Mouse (Mus musculus) heart, postnatal 36 days (tissue): ENCODE measurements at regions not wholly inside any gene's neighbourhood (a gene's known extent, or its start where the extent isn't known, plus 50 kb on each side); places are given as distances from the start of the nearest gene placed in this dataset.
"Not testable (repeated sequence)": the region's sequence is repeated elsewhere in the genome, so short reads cannot be mapped to it uniquely, and the experiment has no call there.

Source experiments
- DNase-seq, 2 experiments: peaks; one replicate each; pipeline ENCODE4 v3.0.0; 2021 to 2022
- intact Hi-C: fragments of 180-260 bp; cut with DNase I; formaldehyde crosslinking; loops from one replicate; pipeline ENCODE4 v1.15.1; 2025

- DNase-seq: no peak
- intact Hi-C loops: no loop called here
These were observed 187.2 kb downstream of the Cdca7 start for GRCm38 (mm10) chr2:72662979-72663780.

- intact Hi-C loops: not testable (repeated sequence)
These were observed 191.4 kb downstream of the Cdca7 start for GRCm38 (mm10) chr2:72667396-72667795.

GRCm38 (mm10) chr2:72672908-72673901 lies 197.2 kb downstream of the Cdca7 start:
- intact Hi-C loops: no loop called here
- DNase-seq: peak in 1 of 2 experiments; percentile 34

More at GRCm38 (mm10) chr2:72667396-72667795, 191.4 kb downstream of the Cdca7 start:
- DNase-seq: not testable (repeated sequence)

- intact Hi-C loops: no loop called here
- peak; percentile 37 to 46 for DNase-seq
These were observed 198.3 kb downstream of the Cdca7 start for GRCm38 (mm10) chr2:72674229-72674628.

GRCm38 (mm10) chr2:72674856-72675440 lies 199.0 kb downstream of the Cdca7 start:
- intact Hi-C loops: no loop called here
- DNase-seq: peak in 1 of 2 experiments; percentile 17

- intact Hi-C loops: no loop called here
- no peak for DNase-seq
These were observed 201.8 kb downstream of the Cdca7 start for GRCm38 (mm10) chr2:72677731-72678130.

- intact Hi-C loops: no loop called here
- DNase-seq: no peak
These were observed 212.1 kb downstream of the Cdca7 start for GRCm38 (mm10) chr2:72688031-72688430.

- intact Hi-C loops: no loop called here
- no peak for DNase-seq
These were observed 225.1 kb downstream of the Cdca7 start for GRCm38 (mm10) chr2:72701081-72701480.

- intact Hi-C loops: no loop called here
- DNase-seq: no peak
These were observed 227.3 kb downstream of the Cdca7 start for GRCm38 (mm10) chr2:72703238-72703637.

GRCm38 (mm10) chr2:72707676-72708659 lies 232.0 kb downstream of the Cdca7 start:
- intact Hi-C loops: no loop called here
- no peak for DNase-seq

GRCm38 (mm10) chr2:72716931-72717330 lies 241.0 kb downstream of the Cdca7 start:
- intact Hi-C loops: no loop called here

GRCm38 (mm10) chr2:72728699-72729098 lies 251.5 kb downstream of the Sp3 start:
- intact Hi-C loops: loop anchor here (1.0 to 10.0 kb wide), 4 partner anchors 214 to 550 kb away; no protein-coding TSS in a partner anchor
- DNase-seq: peak; percentile 60 to 70

More at GRCm38 (mm10) chr2:72716931-72717330, 241.0 kb downstream of the Cdca7 start:
- DNase-seq: no peak

GRCm38 (mm10) chr2:72733371-72733770 lies 246.9 kb downstream of the Sp3 start:
- no peak for DNase-seq
- intact Hi-C loops: no loop called here

GRCm38 (mm10) chr2:72735035-72735434 lies 245.2 kb downstream of the Sp3 start:
- DNase-seq: no peak
- intact Hi-C loops: no loop called here

- DNase-seq: no peak
- intact Hi-C loops: no loop called here
These were observed 243.6 kb downstream of the Sp3 start for GRCm38 (mm10) chr2:72736685-72737084.

GRCm38 (mm10) chr2:72740391-72741361 lies 239.6 kb downstream of the Sp3 start:
- peak; percentile 47 to 50 for DNase-seq
- intact Hi-C loops: no loop called here

- DNase-seq: no peak
- intact Hi-C loops: no loop called here
These were observed 238.5 kb downstream of the Sp3 start for GRCm38 (mm10) chr2:72741746-72742145.

GRCm38 (mm10) chr2:72743651-72744050 lies 236.6 kb downstream of the Sp3 start:
- peak in 1 of 2 experiments; percentile 18 for DNase-seq
- intact Hi-C loops: no loop called here
